Mouse (Mus musculus): ENCODE measurements at regions not wholly inside any gene's neighbourhood (a gene's known extent, or its start where the extent isn't known, plus 50 kb on each side); places are given as distances from the start of the nearest gene placed in this dataset.

GRCm38 (mm10) chr13:97452386-97453089 lies 211.6 kb downstream of the Enc1 start:
- Histone ChIP-seq H3K36me3 (replicated peaks; ENCODE audit: control insufficient read depth, insufficient read depth, low read depth) (no peaks in the 10 kb centered on the region), H3K4me2 (ENCODE audit: low read depth) (peak overlapping the region; percentile 72), H3K4me1 (replicated peaks; ENCODE audit: control insufficient read depth in 2 of 2, insufficient read depth in 2 of 2, low read length in 1 of 2) (peaks cover 43 to 48% of the 10 kb centered on the region in 2 experiments), H3K27me3 (ENCODE audit: control insufficient read depth, insufficient read depth, low read length) (no peaks in the 10 kb centered on the region), H3K27ac (peak overlapping the region; percentile 94), H3K9ac (replicated peaks) (peak overlapping the region; percentile 40), H3K9me3 (ENCODE audit: control insufficient read depth, low read length) (no peaks in the 10 kb centered on the region), H3K4me3 (ENCODE audit: insufficient read depth in 1 of 2, low read depth in 2 of 2, low read length in 2 of 2) (peak overlapping the region; percentile 23 to 33; a peak in 3 of 4 replicates)
- ATAC-seq (ENCODE audit: insufficient read depth) (peak; percentile 79), DNase-seq (ENCODE audit: low read depth in 3 of 3, low spot score in 3 of 3) (no peak)
- WGBS (ENCODE audit: insufficient replicate concordance), result 28% methylated on average over 11 of the region's 11 CpGs
- TF ChIP-seq CTCF (IDR thresholded peaks at IDR 0.05; ENCODE audit: low read depth) (no peak), EP300 (IDR thresholded peaks at IDR 0.05; ENCODE audit: low read depth) (no peak)

- Histone ChIP-seq H3K4me1 (replicated peaks; ENCODE audit: control insufficient read depth in 2 of 2, insufficient read depth in 2 of 2, low read length in 1 of 2) (peaks cover 43 to 48% of the 10 kb centered on the region in 2 experiments), H3K27ac (no peak overlapping the region), H3K4me2 (ENCODE audit: low read depth) (no peak overlapping the region), H3K4me3 (ENCODE audit: insufficient read depth in 1 of 2, low read depth in 2 of 2, low read length in 2 of 2) (no peak overlapping the region), H3K36me3 (replicated peaks; ENCODE audit: control insufficient read depth, insufficient read depth, low read depth) (no peaks in the 10 kb centered on the region), H3K9ac (replicated peaks) (no peak overlapping the region), H3K9me3 (ENCODE audit: control insufficient read depth, low read length) (no peaks in the 10 kb centered on the region), H3K27me3 (ENCODE audit: control insufficient read depth, insufficient read depth, low read length) (no peaks in the 10 kb centered on the region)
- 63% methylated on average over 10 of the region's 10 CpGs for WGBS (ENCODE audit: insufficient replicate concordance)
- no peak for TF ChIP-seq CTCF (IDR thresholded peaks at IDR 0.05; ENCODE audit: low read depth)
- TF ChIP-seq EP300 (IDR thresholded peaks at IDR 0.05; ENCODE audit: low read depth), result no peak
- no peak for DNase-seq (ENCODE audit: low read depth in 3 of 3, low spot score in 3 of 3)
- no peak for ATAC-seq (ENCODE audit: insufficient read depth)
Observed at GRCm38 (mm10) chr13:97451276-97451675, 210.4 kb downstream of the Enc1 start.

- Histone ChIP-seq H3K27me3 (ENCODE audit: control insufficient read depth, insufficient read depth, low read length) (no peaks in the 10 kb centered on the region), H3K4me2 (ENCODE audit: low read depth) (no peak overlapping the region), H3K27ac (no peak overlapping the region), H3K4me1 (replicated peaks; ENCODE audit: control insufficient read depth in 2 of 2, insufficient read depth in 2 of 2, low read length in 1 of 2) (peaks cover 19 to 28% of the 10 kb centered on the region in 2 experiments), H3K4me3 (ENCODE audit: insufficient read depth in 1 of 2, low read depth in 2 of 2, low read length in 2 of 2) (no peak overlapping the region), H3K9ac (replicated peaks) (no peak overlapping the region), H3K9me3 (ENCODE audit: control insufficient read depth, low read length) (no peaks in the 10 kb centered on the region), H3K36me3 (replicated peaks; ENCODE audit: control insufficient read depth, insufficient read depth, low read depth) (no peaks in the 10 kb centered on the region)
- no peak for ATAC-seq (ENCODE audit: insufficient read depth)
- TF ChIP-seq CTCF (IDR thresholded peaks at IDR 0.05; ENCODE audit: low read depth) (no peak), EP300 (IDR thresholded peaks at IDR 0.05; ENCODE audit: low read depth) (no peak)
- 88% methylated on average over 1 of the region's 1 CpGs for WGBS (ENCODE audit: insufficient replicate concordance)
- no peak for DNase-seq (ENCODE audit: low read depth in 3 of 3, low spot score in 3 of 3)
Observed at GRCm38 (mm10) chr13:97448123-97448522, 207.2 kb downstream of the Enc1 start.

- no peaks in the 10 kb centered on the region for H3K36me3 ChIP-seq (replicated peaks; ENCODE audit: control insufficient read depth, insufficient read depth, low read depth)
- ATAC-seq (ENCODE audit: insufficient read depth) (0 out of 2 replicates have a peak, but pooled peaks have one; percentile 33), DNase-seq (ENCODE audit: low read depth in 3 of 3, low spot score in 3 of 3) (peak in 1 of 3 experiments; percentile 31)
- H3K9ac ChIP-seq (replicated peaks), result no peak overlapping the region
- no peaks in the 10 kb centered on the region for H3K27me3 ChIP-seq (ENCODE audit: control insufficient read depth, insufficient read depth, low read length)
- 61% methylated on average over 14 of the region's 14 CpGs for WGBS (ENCODE audit: insufficient replicate concordance)
- H3K9me3 ChIP-seq (ENCODE audit: control insufficient read depth, low read length), result no peaks in the 10 kb centered on the region
- H3K4me2 ChIP-seq (ENCODE audit: low read depth), result no peak overlapping the region
- no peak overlapping the region for H3K4me3 ChIP-seq (ENCODE audit: insufficient read depth in 1 of 2, low read depth in 2 of 2, low read length in 2 of 2)
- peaks cover 0 to 30% of the 10 kb centered on the region in 2 experiments; a peak in 2 of 4 replicates for H3K4me1 ChIP-seq (replicated peaks; ENCODE audit: control insufficient read depth in 2 of 2, insufficient read depth in 2 of 2, low read length in 1 of 2)
- no peak overlapping the region; the same call in 1 of the 2 replicates for H3K27ac ChIP-seq
- TF ChIP-seq EP300 (IDR thresholded peaks at IDR 0.05; ENCODE audit: low read depth) (no peak), CTCF (IDR thresholded peaks at IDR 0.05; ENCODE audit: low read depth) (no peak)
Observed at GRCm38 (mm10) chr13:97443731-97444428, 203.0 kb downstream of the Enc1 start.

- H3K4me2 ChIP-seq (ENCODE audit: low read depth), result no peak overlapping the region
- 28% methylated on average over 1 of the region's 1 CpGs for whole genome bisulfite sequencing (ENCODE audit: insufficient replicate concordance)
- no peaks in the 10 kb centered on the region; the same call in none of the 2 replicates for H3K27me3 ChIP-seq (ENCODE audit: control insufficient read depth, insufficient read depth, low read length)
- no peaks in the 10 kb centered on the region for H3K9me3 ChIP-seq (ENCODE audit: control insufficient read depth, low read length)
- no peak overlapping the region for H3K9ac ChIP-seq (replicated peaks)
- TF ChIP-seq EP300 (IDR thresholded peaks at IDR 0.05; ENCODE audit: low read depth), result no peak
- no peak for TF ChIP-seq CTCF (IDR thresholded peaks at IDR 0.05; ENCODE audit: low read depth)
- no peak for DNase-seq (ENCODE audit: low read depth in 3 of 3, low spot score in 3 of 3)
- peaks cover 0 to 32% of the 10 kb centered on the region in 2 experiments; a peak in 2 of 4 replicates for H3K4me1 ChIP-seq (replicated peaks; ENCODE audit: control insufficient read depth in 2 of 2, insufficient read depth in 2 of 2, low read length in 1 of 2)
- no peak overlapping the region for H3K4me3 ChIP-seq (ENCODE audit: insufficient read depth in 1 of 2, low read depth in 2 of 2, low read length in 2 of 2)
- H3K36me3 ChIP-seq (replicated peaks; ENCODE audit: control insufficient read depth, insufficient read depth, low read depth), result no peaks in the 10 kb centered on the region
- H3K27ac ChIP-seq, result no peak overlapping the region
- ATAC-seq (ENCODE audit: insufficient read depth), result no peak
Observed at GRCm38 (mm10) chr13:97442806-97443205, 201.9 kb downstream of the Enc1 start.

Data from liver, embryonic 14.5 days (tissue).